Mouse (Mus musculus) hindbrain, embryonic 16.5 days (tissue): ENCODE results near the gene Pde10a. TPM values are rescaled to one million over a fixed set of nuclear protein-coding genes. Genes with fewer than 3 reads are reported as not detected.

ENCODE experiments used
- ATAC-seq: fragments of 200-750 bp; cut with Nextera tagmentation; 2 replicates; pipeline ENCODE4 v1.8.0; 2017; ENCODE audit warnings: moderate TSS enrichment, moderate library complexity
- H3K27ac ChIP-seq: fragments of 300-500 bp; sonication (generic); 2 replicates; pipeline ENCODE4 v1.5.1; 2014; ENCODE audit warnings: low read depth, mild to moderate bottlenecking, control low read depth, low read length, moderate library complexity
- H3K27me3 ChIP-seq: fragments of 300-500 bp; sonication (generic); replicated peaks from 2 replicates; pipeline ENCODE4 v1.6.1; 2014; ENCODE audit warnings: low read length; ENCODE audit not compliant: control insufficient read depth, insufficient read depth
- H3K36me3 ChIP-seq: fragments of 300-500 bp; sonication (generic); 2 replicates; pipeline ENCODE4 v1.6.1; 2014; ENCODE audit warnings: mild to moderate bottlenecking, low read length, moderate library complexity, mixed read lengths; ENCODE audit not compliant: control insufficient read depth, insufficient read depth
- H3K4me1 ChIP-seq: fragments of 300-500 bp; sonication (generic); 2 replicates; pipeline ENCODE4 v1.6.1; 2014; ENCODE audit warnings: low read depth, low read length; ENCODE audit not compliant: control insufficient read depth, insufficient read depth
- H3K4me2 ChIP-seq: fragments of 300-500 bp; sonication (generic); 2 replicates; pipeline ENCODE4 v1.6.1; 2014; ENCODE audit warnings: mild to moderate bottlenecking, low read length, control low read depth, moderate library complexity
- H3K4me3 ChIP-seq: fragments of 300-500 bp; sonication (generic); 2 replicates; pipeline ENCODE4 v1.5.1; 2014; ENCODE audit warnings: mild to moderate bottlenecking, low read length, control low read depth, moderate library complexity
- H3K9ac ChIP-seq: fragments of 300-500 bp; sonication (generic); 2 replicates; pipeline ENCODE4 v1.6.1; 2014; ENCODE audit warnings: low read depth, mild to moderate bottlenecking, control low read depth, low read length, moderate library complexity
- H3K9me3 ChIP-seq: fragments of 300-500 bp; sonication (generic); 2 replicates; pipeline ENCODE4 v1.6.1; 2014; ENCODE audit warnings: mild to moderate bottlenecking, low read length, moderate library complexity; ENCODE audit not compliant: control insufficient read depth
- WGBS: fragments of 180-500 bp; shearing (Covaris S2); extraction: QIAGEN DNeasy Blood & Tissue Kit; methylation state at CpG from one replicate; pipeline ENCODE4 v1.1.7; 2014; 5-methylcytosine and 5-hydroxymethylcytosine counted together
- polyA plus RNA-seq: library from polyadenylated mRNA; unstranded; fragments of >200 nt; fragmentation: Nextera tagmentation; extraction: Ambion mirVana; gene quantifications from 2 replicates; pipeline ENCODE4 v1.2.1, GENCODE M21; 2015

Pde10a gene
- polyA plus RNA-seq, 1 experiment from 2014 or later: 11.3 TPM

- Histone ChIP-seq H3K27ac (no peak overlapping the region), H3K4me3 (no peak overlapping the region), H3K4me1 (peaks cover 7% of the 10 kb centered on the region; the same call in 1 of the 2 replicates), H3K4me2 (no peak overlapping the region), H3K27me3 (no peaks in the 10 kb centered on the region), H3K9ac (no peak overlapping the region), H3K36me3 (no peaks in the 10 kb centered on the region), H3K9me3 (no peaks in the 10 kb centered on the region)
- WGBS: 79% methylated on average over 7 of the region's 7 CpGs
- no peak for ATAC-seq
Observed at GRCm38 (mm10) chr17:8871396-8871795, 346.2 kb downstream of the Pde10a start.

GRCm38 (mm10) chr17:8871997-8872593 is 346.9 kb downstream of the Pde10a start:
- WGBS: 46% methylated on average over 12 of the region's 12 CpGs
- no peak overlapping the region for H3K4me3 ChIP-seq
- no peaks in the 10 kb centered on the region for H3K27me3 ChIP-seq
- H3K9me3 ChIP-seq: no peaks in the 10 kb centered on the region
- peaks cover 7% of the 10 kb centered on the region; the same call in 1 of the 2 replicates for H3K4me1 ChIP-seq
- no peak overlapping the region for H3K9ac ChIP-seq
- no peaks in the 10 kb centered on the region for H3K36me3 ChIP-seq
- peak; percentile 34; the same call in 1 of the 2 replicates for ATAC-seq
- no peak overlapping the region for H3K4me2 ChIP-seq
- no peak overlapping the region for H3K27ac ChIP-seq

- Histone ChIP-seq H3K4me3 (no peak overlapping the region), H3K27me3 (no peaks in the 10 kb centered on the region), H3K9me3 (no peaks in the 10 kb centered on the region), H3K36me3 (no peaks in the 10 kb centered on the region), H3K4me2 (no peak overlapping the region), H3K9ac (no peak overlapping the region), H3K27ac (no peak overlapping the region), H3K4me1 (peaks cover 7% of the 10 kb centered on the region; the same call in 1 of the 2 replicates)
- WGBS: 38% methylated on average over 8 of the region's 8 CpGs
- no peak for ATAC-seq
Observed at GRCm38 (mm10) chr17:8872611-8873010, 347.4 kb downstream of the Pde10a start.

GRCm38 (mm10) chr17:8878056-8878455 is 352.9 kb downstream of the Pde10a start:
- WGBS: 39% methylated on average over 1 of the region's 1 CpGs
- H3K9ac ChIP-seq: no peak overlapping the region
- no peaks in the 10 kb centered on the region for H3K4me1 ChIP-seq
- H3K9me3 ChIP-seq: no peaks in the 10 kb centered on the region
- H3K36me3 ChIP-seq: no peaks in the 10 kb centered on the region
- H3K4me3 ChIP-seq: no peak overlapping the region
- ATAC-seq: no peak
- H3K27ac ChIP-seq: no peak overlapping the region
- no peak overlapping the region for H3K4me2 ChIP-seq
- no peaks in the 10 kb centered on the region for H3K27me3 ChIP-seq

GRCm38 (mm10) chr17:8881711-8882110 is 356.5 kb downstream of the Pde10a start:
- WGBS: 93% methylated on average over 6 of the region's 6 CpGs
- no peak overlapping the region for H3K27ac ChIP-seq
- H3K4me2 ChIP-seq: no peak overlapping the region
- no peaks in the 10 kb centered on the region for H3K27me3 ChIP-seq
- no peak overlapping the region for H3K9ac ChIP-seq
- H3K9me3 ChIP-seq: no peaks in the 10 kb centered on the region
- no peaks in the 10 kb centered on the region for H3K36me3 ChIP-seq
- H3K4me3 ChIP-seq: no peak overlapping the region
- no peak for ATAC-seq
- peaks cover 13% of the 10 kb centered on the region for H3K4me1 ChIP-seq

GRCm38 (mm10) chr17:8884691-8885090 is 359.5 kb downstream of the Pde10a start:
- Histone ChIP-seq H3K9ac (no peak overlapping the region), H3K9me3 (no peaks in the 10 kb centered on the region), H3K4me3 (no peak overlapping the region), H3K4me1 (peaks cover 13% of the 10 kb centered on the region), H3K4me2 (no peak overlapping the region), H3K27ac (no peak overlapping the region), H3K36me3 (no peaks in the 10 kb centered on the region), H3K27me3 (no peaks in the 10 kb centered on the region)
- 49% methylated on average over 5 of the region's 5 CpGs for WGBS
- no peak for ATAC-seq

- H3K27ac ChIP-seq: no peak overlapping the region
- ATAC-seq: no peak
Observed at GRCm38 (mm10) chr17:8885830-8886229, 360.7 kb downstream of the Pde10a start.

GRCm38 (mm10) chr17:8888105-8888504 is 362.9 kb downstream of the Pde10a start:
- Histone ChIP-seq H3K27me3 (no peaks in the 10 kb centered on the region), H3K36me3 (no peaks in the 10 kb centered on the region), H3K9ac (no peak overlapping the region), H3K4me3 (no peak overlapping the region), H3K4me1 (peaks cover 13% of the 10 kb centered on the region), H3K9me3 (no peaks in the 10 kb centered on the region), H3K27ac (no peak overlapping the region), H3K4me2 (no peak overlapping the region)
- WGBS: 76% methylated on average over 9 of the region's 9 CpGs
- no peak for ATAC-seq

More at GRCm38 (mm10) chr17:8885830-8886229, 360.7 kb downstream of the Pde10a start:
- no peak overlapping the region for H3K4me2 ChIP-seq
- 50% methylated on average over 6 of the region's 6 CpGs for WGBS
- no peaks in the 10 kb centered on the region for H3K36me3 ChIP-seq
- H3K9me3 ChIP-seq: no peaks in the 10 kb centered on the region
- H3K4me3 ChIP-seq: no peak overlapping the region
- H3K4me1 ChIP-seq: peaks cover 13% of the 10 kb centered on the region
- no peaks in the 10 kb centered on the region for H3K27me3 ChIP-seq
- H3K9ac ChIP-seq: no peak overlapping the region

GRCm38 (mm10) chr17:8888639-8889038 is 363.5 kb downstream of the Pde10a start:
- H3K27ac ChIP-seq: no peak overlapping the region
- no peak for ATAC-seq
- no peaks in the 10 kb centered on the region for H3K36me3 ChIP-seq
- H3K4me2 ChIP-seq: no peak overlapping the region
- H3K4me1 ChIP-seq: peaks cover 13% of the 10 kb centered on the region
- no peak overlapping the region for H3K9ac ChIP-seq
- no peaks in the 10 kb centered on the region for H3K9me3 ChIP-seq
- no peak overlapping the region for H3K4me3 ChIP-seq
- H3K27me3 ChIP-seq: no peaks in the 10 kb centered on the region
- WGBS: 87% methylated on average over 5 of the region's 5 CpGs
